Mouse (Mus musculus) testis, postnatal 10 days (tissue): ENCODE results near the gene Gm9844.
"Not testable (repeated sequence)": the region's sequence is repeated elsewhere in the genome, so short reads cannot be mapped to it uniquely, and the experiment has no call there.

Source experiments
- DNase-seq: peaks from one replicate; pipeline ENCODE4 v3.0.0; 2021; ENCODE audit warnings: low spot score

Gm9844 gene

DNA sequence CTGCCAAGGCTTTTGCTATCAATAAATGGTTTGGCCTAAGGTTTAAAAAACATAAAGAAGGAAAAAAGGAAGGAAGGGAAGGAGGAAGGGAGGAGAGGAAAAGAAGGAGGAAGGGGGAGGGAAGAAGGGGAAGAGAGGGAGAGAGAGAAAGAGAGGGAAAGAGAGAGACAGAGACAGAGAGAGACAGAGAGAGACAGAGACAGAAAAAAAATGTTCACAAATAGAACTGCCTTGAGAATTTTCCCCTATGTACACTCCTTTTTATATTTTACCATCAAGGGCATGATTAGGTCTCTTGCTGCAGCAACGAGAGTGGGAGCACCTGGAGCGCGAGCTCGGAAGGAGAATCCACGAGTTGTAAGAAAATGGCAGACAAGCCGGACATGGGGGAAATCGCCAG lies at the start of gene Gm9844:
Gene Gm9844 (plus strand): TSS at position 301 of the 400 bp plus-strand sequence.
- DNase-seq, result no peak

GRCm38 (mm10) chr7:24817502-24817901 lies 44.5 kb upstream of the Gm9844 start:
- DNase-seq, result peak; percentile 84

- no peak for DNase-seq
These were observed 37.6 kb upstream of the Gm9844 start for GRCm38 (mm10) chr7:24824452-24824851.

GRCm38 (mm10) chr7:24827181-24827580 lies 34.8 kb upstream of the Gm9844 start:
- DNase-seq, result no peak

DNA sequence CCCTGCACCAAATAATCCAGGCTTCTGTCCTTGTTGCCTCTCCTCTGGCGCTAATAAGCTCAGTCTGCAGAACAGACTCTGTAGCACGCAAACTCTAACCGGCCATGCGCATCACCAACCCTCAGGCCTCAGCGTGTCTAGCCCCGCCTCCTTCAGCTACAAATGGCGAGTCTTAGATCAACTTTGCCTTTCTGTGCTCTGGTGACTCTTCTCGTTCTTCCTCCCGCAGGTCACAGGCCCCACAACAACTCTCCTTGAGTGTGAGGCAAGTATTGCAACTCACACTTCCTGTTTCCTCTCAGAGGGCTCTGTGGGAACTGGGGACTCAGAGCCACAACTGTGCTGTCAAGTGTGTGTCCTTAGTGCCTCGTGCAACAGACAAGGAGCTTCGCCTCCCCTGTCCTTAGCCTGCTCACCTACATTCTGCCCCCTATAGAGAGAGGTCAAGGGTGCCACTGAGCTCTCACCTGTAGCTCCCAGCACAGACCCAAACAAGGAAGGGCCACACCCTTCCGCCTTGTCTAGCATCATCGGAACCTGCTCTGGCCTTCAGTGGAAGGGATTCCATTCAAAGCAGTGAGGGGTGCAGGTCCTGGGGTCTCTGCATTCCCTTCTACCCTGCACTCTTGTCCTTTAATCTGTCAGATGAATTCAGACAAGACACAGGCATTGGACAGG lies 23.1 kb upstream of the Gm9844 start:
- not testable (repeated sequence) for DNase-seq

- DNase-seq, result no peak
These were observed 22.6 kb upstream of the Gm9844 start for GRCm38 (mm10) chr7:24839410-24839808.

- no peak for DNase-seq
These were observed 21.7 kb upstream of the Gm9844 start for GRCm38 (mm10) chr7:24840331-24840730.

DNA sequence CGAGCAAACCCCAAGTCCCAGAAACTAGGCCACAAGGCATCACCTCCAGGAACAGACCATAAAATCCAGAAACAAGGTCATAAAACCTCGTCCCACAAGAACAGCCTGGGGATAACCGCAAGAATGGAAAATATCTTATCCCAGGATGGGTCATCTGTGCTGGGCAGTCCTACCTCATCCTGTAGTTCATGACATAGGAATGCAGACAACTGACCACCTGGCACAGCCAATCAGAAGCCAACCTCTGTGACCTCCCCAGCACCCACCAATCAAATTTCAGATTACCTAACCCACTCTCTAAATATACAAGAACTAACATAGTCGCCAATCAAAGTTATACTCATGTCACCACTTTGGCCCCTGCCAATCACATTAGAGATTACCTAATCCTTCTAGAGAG lies 21.0 kb upstream of the Gm9844 start:
- no peak for DNase-seq

GRCm38 (mm10) chr7:24844144-24844543 lies 17.9 kb upstream of the Gm9844 start:
- DNase-seq, result no peak

GRCm38 (mm10) chr7:24845181-24845580 lies 16.8 kb upstream of the Gm9844 start:
- no peak for DNase-seq

- no peak for DNase-seq
These were observed 16.3 kb upstream of the Gm9844 start for GRCm38 (mm10) chr7:24845713-24846112.

DNA sequence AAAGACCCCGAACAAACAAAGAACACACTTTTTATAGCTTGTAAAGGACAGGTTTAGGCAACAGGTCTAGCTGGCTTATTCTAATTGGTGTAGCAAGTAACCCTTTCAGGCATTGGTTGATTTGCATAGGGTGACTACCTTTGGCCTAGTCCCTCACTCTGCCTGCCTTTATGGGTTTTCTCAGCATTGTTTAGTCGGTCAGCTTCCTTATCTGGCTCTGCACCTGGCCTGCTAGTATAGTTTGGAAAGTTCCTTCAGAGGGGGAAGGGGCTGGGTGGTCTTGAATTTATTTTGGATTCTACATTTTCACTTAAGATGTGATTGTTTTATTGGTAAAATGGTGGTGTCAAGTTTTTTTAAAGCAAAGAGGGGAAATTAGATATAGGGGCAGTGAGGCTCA lies 15.4 kb upstream of the Gm9844 start:
- not testable (repeated sequence) for DNase-seq

DNA sequence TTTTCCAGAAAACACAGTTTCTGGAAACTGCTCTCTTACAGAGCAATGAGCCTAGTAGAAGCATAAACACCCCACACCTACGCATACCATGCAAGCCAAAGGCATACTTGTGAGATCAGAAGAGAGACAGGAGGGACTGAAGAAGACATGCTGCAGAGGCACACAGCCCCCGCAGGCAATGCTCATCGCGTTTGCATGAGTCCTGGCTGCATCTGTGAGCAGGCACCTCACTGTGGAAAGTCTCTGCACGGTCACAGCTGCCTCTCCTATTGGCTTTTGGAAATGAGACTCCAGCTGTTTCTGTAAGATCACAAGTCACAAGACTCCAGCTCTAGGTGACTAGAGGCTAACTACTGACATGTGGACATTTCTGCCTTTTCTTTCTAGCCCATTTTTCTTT lies 11.9 kb upstream of the Gm9844 start:
- no peak for DNase-seq

- no peak for DNase-seq
These were observed 11.1 kb upstream of the Gm9844 start for GRCm38 (mm10) chr7:24850899-24851303.

GRCm38 (mm10) chr7:24851596-24852325 lies 10.3 kb upstream of the Gm9844 start:
- no peak for DNase-seq

- no peak for DNase-seq
These were observed 9.3 kb upstream of the Gm9844 start for GRCm38 (mm10) chr7:24852557-24853232.

DNA sequence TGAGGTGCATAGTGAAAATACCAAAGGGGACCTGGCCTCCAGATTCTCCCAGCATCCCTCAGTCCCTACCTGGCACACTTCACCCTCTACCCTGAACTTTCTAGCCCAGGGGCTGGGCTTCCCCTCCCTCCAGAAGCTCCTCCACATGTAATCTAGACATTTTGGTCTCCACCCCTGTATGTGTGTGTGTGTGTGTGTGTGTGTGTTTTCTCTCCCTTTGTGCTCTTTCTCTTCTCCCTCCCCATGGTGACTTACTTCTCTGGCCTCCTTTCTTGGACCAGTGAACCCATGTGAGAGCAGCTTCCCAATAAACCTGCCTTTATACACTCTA lies 8.8 kb upstream of the Gm9844 start:
- no peak for DNase-seq

- no peak for DNase-seq
These were observed 8.3 kb upstream of the Gm9844 start for GRCm38 (mm10) chr7:24853695-24854094.

GRCm38 (mm10) chr7:24856460-24857120 lies 5.4 kb upstream of the Gm9844 start:
- DNase-seq, result no peak

- DNase-seq, result no peak
These were observed 2.8 kb upstream of the Gm9844 start for GRCm38 (mm10) chr7:24859234-24859633.

DNA sequence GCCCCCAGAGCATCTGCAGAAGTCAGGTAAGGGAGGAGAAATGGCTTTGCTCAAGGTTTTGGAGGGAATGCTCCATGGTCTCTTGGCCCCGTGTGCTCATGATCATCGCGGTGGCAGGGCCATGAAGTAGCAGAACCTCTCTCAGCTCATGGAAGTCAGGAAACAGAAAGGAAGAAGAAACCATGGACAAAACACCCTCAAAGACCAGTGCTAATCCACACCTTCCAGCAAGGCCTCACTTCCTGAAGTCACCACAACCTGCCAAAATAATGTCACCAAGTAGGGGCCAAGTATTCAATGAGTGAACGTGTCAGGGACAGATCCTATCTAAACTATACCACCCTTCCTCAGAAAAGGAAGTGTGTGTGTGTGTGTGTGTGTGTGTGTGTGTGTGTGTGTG lies 840 bp downstream of the Gm9844 start:
- no peak for DNase-seq

- DNase-seq, result no peak
These were observed 2.1 kb downstream of the Gm9844 start for GRCm38 (mm10) chr7:24864156-24864555.

DNA sequence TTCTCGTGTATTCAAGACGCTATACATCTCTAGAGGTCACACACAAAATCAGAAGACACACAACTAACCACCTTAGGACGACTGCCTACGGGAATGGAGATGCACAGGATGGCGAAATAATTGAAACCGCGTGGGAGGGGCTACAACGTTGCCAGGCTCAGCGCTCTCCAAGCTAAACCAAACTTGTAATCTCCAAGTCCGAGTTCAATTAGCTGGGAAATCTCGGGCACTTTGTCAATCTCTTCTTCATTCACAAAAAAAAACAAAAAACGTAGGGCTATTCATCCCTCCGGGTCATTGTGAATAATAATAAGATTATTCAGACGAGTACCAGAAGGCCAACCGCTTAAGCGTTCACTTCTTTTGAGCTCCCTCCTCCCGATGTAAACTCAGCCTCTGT lies 7.1 kb downstream of the Gm9844 start:
- no peak for DNase-seq
